Mouse (Mus musculus) E14TG2a.4 (cell line): ENCODE results near the gene Nosip.

Experiments used
- CTCF ChIP-seq: conservative IDR thresholded peaks from 2 replicates; pipeline ENCODE4 v1.5.1; 2014; ENCODE audit warnings: low read length
- POU5F1 ChIP-seq: IDR thresholded peaks from 2 replicates; pipeline ENCODE4 v1.6.1; 2014; ENCODE audit warnings: low read length, borderline replicate concordance

GRCm38 (mm10) chr7:45061532-45062075, 625 bp upstream of the Nosip start:
- TF ChIP-seq CTCF: no peak
- TF ChIP-seq POU5F1: no peak
